Mouse (Mus musculus): ENCODE results near the gene Gm20696.

The Gm20696 gene

GRCm38 (mm10) chr6:99264192-99265093, 402.2 kb downstream of the Gm20696 start:
- no peak for DNase-seq (ENCODE audit: low spot score in 2 of 2)

- DNase-seq (ENCODE audit: low spot score in 2 of 2) = no peak
Observed at GRCm38 (mm10) chr6:99263886-99264185, 402.8 kb downstream of the Gm20696 start.

GRCm38 (mm10) chr6:99263061-99263885, 403.3 kb downstream of the Gm20696 start:
- no peak for DNase-seq (ENCODE audit: low spot score in 2 of 2)

- DNase-seq (ENCODE audit: low spot score in 2 of 2) = no peak
Observed at GRCm38 (mm10) chr6:99261737-99262130, 404.9 kb downstream of the Gm20696 start.

GRCm38 (mm10) chr6:99260941-99261736, 405.5 kb downstream of the Gm20696 start:
- no peak for DNase-seq (ENCODE audit: low spot score in 2 of 2)

- no peak for DNase-seq (ENCODE audit: low spot score in 2 of 2)
Observed at GRCm38 (mm10) chr6:99258346-99258745, 408.3 kb downstream of the Gm20696 start.

GRCm38 (mm10) chr6:99257676-99258075, 408.9 kb downstream of the Gm20696 start:
- DNase-seq (ENCODE audit: low spot score in 2 of 2) = no peak

- DNase-seq (ENCODE audit: low spot score in 2 of 2) = no peak
Observed at GRCm38 (mm10) chr6:99253331-99253730, 413.3 kb downstream of the Gm20696 start.

- DNase-seq (ENCODE audit: low spot score in 2 of 2) = no peak
Observed at GRCm38 (mm10) chr6:99252816-99253215, 413.8 kb downstream of the Gm20696 start.

GRCm38 (mm10) chr6:99251924-99252323, 414.7 kb downstream of the Gm20696 start:
- no peak for DNase-seq (ENCODE audit: low spot score in 2 of 2)

- DNase-seq (ENCODE audit: low spot score in 2 of 2) = no peak
Observed at GRCm38 (mm10) chr6:99251222-99251621, 415.4 kb downstream of the Gm20696 start.

- no peak for DNase-seq (ENCODE audit: low spot score in 2 of 2)
Observed at GRCm38 (mm10) chr6:99249496-99250030, 417.0 kb downstream of the Gm20696 start.

- DNase-seq (ENCODE audit: low spot score in 2 of 2) = no peak
Observed at GRCm38 (mm10) chr6:99248396-99248795, 418.2 kb downstream of the Gm20696 start.

- no peak for DNase-seq (ENCODE audit: low spot score in 2 of 2)
Observed at GRCm38 (mm10) chr6:99241625-99242395, 424.8 kb downstream of the Gm20696 start.

GRCm38 (mm10) chr6:99240764-99241163, 425.8 kb downstream of the Gm20696 start:
- no peak for DNase-seq (ENCODE audit: low spot score in 2 of 2)

- DNase-seq (ENCODE audit: low spot score in 2 of 2) = no peak
Observed at GRCm38 (mm10) chr6:99235588-99235987, 431.0 kb downstream of the Gm20696 start.

- no peak for DNase-seq (ENCODE audit: low spot score in 2 of 2)
Observed at GRCm38 (mm10) chr6:99233411-99233810, 433.2 kb downstream of the Gm20696 start.

- no peak for DNase-seq (ENCODE audit: low spot score in 2 of 2)
Observed at GRCm38 (mm10) chr6:99228336-99228870, 438.2 kb downstream of the Gm20696 start.

GRCm38 (mm10) chr6:99221147-99221546, 445.4 kb downstream of the Gm20696 start:
- DNase-seq (ENCODE audit: low spot score in 2 of 2) = no peak

- DNase-seq (ENCODE audit: low spot score in 2 of 2) = no peak
Observed at GRCm38 (mm10) chr6:99220472-99220871, 446.1 kb downstream of the Gm20696 start.

- DNase-seq (ENCODE audit: low spot score in 2 of 2) = no peak
Observed at GRCm38 (mm10) chr6:99217846-99218245, 448.8 kb downstream of the Gm20696 start.
